Mouse (Mus musculus) neural tube, embryonic 11.5 days (tissue): ENCODE results near the gene Vegfb. TPM values are rescaled to one million over a fixed set of nuclear protein-coding genes. Genes with fewer than 3 reads are reported as not detected.

Experiments used
- ATAC-seq: fragments of 200-750 bp; cut with Nextera tagmentation; 2 replicates; pipeline ENCODE4 v1.8.0; 2017; ENCODE audit warnings: moderate number of reproducible peaks, mild to moderate bottlenecking, moderate TSS enrichment, moderate library complexity; ENCODE audit not compliant: insufficient read depth, low FRiP score, low TSS enrichment
- DNase-seq: peaks from one replicate; pipeline ENCODE4 v3.0.0-alpha.2; 2015; ENCODE audit warnings: low spot score
- H3K27ac ChIP-seq: fragments of 300-500 bp; sonication (generic); 2 replicates; pipeline ENCODE4 v1.5.1; 2014; ENCODE audit warnings: low read depth, mild to moderate bottlenecking, low read length
- H3K27me3 ChIP-seq: fragments of 300-500 bp; sonication (generic); 2 replicates; pipeline ENCODE4 v1.6.1; 2014; ENCODE audit warnings: mild to moderate bottlenecking, low read length, mixed read lengths; ENCODE audit not compliant: control insufficient read depth, insufficient read depth
- H3K36me3 ChIP-seq: fragments of 300-500 bp; sonication (generic); 2 replicates; pipeline ENCODE4 v1.6.1; 2014; ENCODE audit warnings: mild to moderate bottlenecking, low read length, moderate library complexity, mixed read lengths; ENCODE audit not compliant: control insufficient read depth, insufficient read depth
- H3K4me1 ChIP-seq: fragments of 300-500 bp; sonication (generic); 2 replicates; pipeline ENCODE4 v1.6.1; 2014; ENCODE audit warnings: low read length, mixed read lengths; ENCODE audit not compliant: control insufficient read depth, insufficient read depth
- H3K4me2 ChIP-seq: fragments of 300-500 bp; sonication (generic); 2 replicates; pipeline ENCODE4 v1.6.1; 2014; ENCODE audit warnings: low read depth, mild to moderate bottlenecking, moderate library complexity
- H3K4me3 ChIP-seq: fragments of 300-500 bp; sonication (generic); 2 replicates; pipeline ENCODE4 v1.5.1; 2014; ENCODE audit warnings: low read depth, low read length
- H3K9ac ChIP-seq: fragments of 300-500 bp; sonication (generic); 2 replicates; pipeline ENCODE4 v1.6.1; 2014; ENCODE audit warnings: mild to moderate bottlenecking, low read length
- H3K9me3 ChIP-seq: fragments of 300-500 bp; sonication (generic); 2 replicates; pipeline ENCODE4 v1.6.1; 2016; ENCODE audit warnings: low read length; ENCODE audit not compliant: control insufficient read depth
- WGBS: fragments of 180-500 bp; shearing (Covaris S2); extraction: QIAGEN DNeasy Blood & Tissue Kit; methylation state at CpG from one replicate; pipeline ENCODE4 v1.1.7; 2014; 5-methylcytosine and 5-hydroxymethylcytosine counted together
- polyA plus RNA-seq: library from polyadenylated mRNA; unstranded; fragments of >200 nt; fragmentation: Nextera tagmentation; extraction: Ambion mirVana; gene quantifications from 2 replicates; pipeline ENCODE4 v1.2.1, GENCODE M21; 2014

The Vegfb gene
- polyA plus RNA-seq, 1 experiment from 2014 or later: 27.8 TPM

GRCm38 (mm10) chr19:6950613-6951153 is 36.8 kb downstream of the Vegfb start:
- Histone ChIP-seq H3K9me3 (no peaks in the 10 kb centered on the region), H3K27ac (peak overlapping the region; percentile 97), H3K36me3 (no peaks in the 10 kb centered on the region), H3K9ac (peak overlapping the region; percentile 86), H3K4me3 (peak overlapping the region; percentile 63), H3K27me3 (no peaks in the 10 kb centered on the region), H3K4me2 (peak overlapping the region; percentile 81), H3K4me1 (peaks cover 10% of the 10 kb centered on the region)
- WGBS: 0% methylated on average over 28 of the region's 28 CpGs
- ATAC-seq (peak; percentile 61), DNase-seq (peak; percentile 72)

- Histone ChIP-seq H3K36me3 (no peaks in the 10 kb centered on the region), H3K9me3 (no peaks in the 10 kb centered on the region), H3K27ac (peak overlapping the region; percentile 97; the same call in 1 of the 2 replicates), H3K4me2 (peak overlapping the region; percentile 81), H3K27me3 (no peaks in the 10 kb centered on the region), H3K4me3 (peak overlapping the region; percentile 63), H3K4me1 (peaks cover 10% of the 10 kb centered on the region), H3K9ac (peak overlapping the region; percentile 86)
- no peak for ATAC-seq
- no peak for DNase-seq
- 54% methylated on average over 5 of the region's 5 CpGs for WGBS
These were observed 37.5 kb downstream of the Vegfb start for GRCm38 (mm10) chr19:6949951-6950350.

GRCm38 (mm10) chr19:6949532-6949931 is 37.9 kb downstream of the Vegfb start:
- Histone ChIP-seq H3K4me2 (no peak overlapping the region), H3K4me1 (peaks cover 10% of the 10 kb centered on the region), H3K27ac (no peak overlapping the region), H3K36me3 (no peaks in the 10 kb centered on the region), H3K4me3 (no peak overlapping the region), H3K9me3 (no peaks in the 10 kb centered on the region), H3K27me3 (no peaks in the 10 kb centered on the region), H3K9ac (no peak overlapping the region)
- WGBS: 88% methylated on average over 5 of the region's 5 CpGs
- ATAC-seq: no peak
- DNase-seq: no peak

- Histone ChIP-seq H3K27ac (no peak overlapping the region), H3K4me2 (no peak overlapping the region), H3K36me3 (no peaks in the 10 kb centered on the region), H3K9ac (no peak overlapping the region), H3K4me3 (no peak overlapping the region), H3K27me3 (no peaks in the 10 kb centered on the region), H3K9me3 (no peaks in the 10 kb centered on the region), H3K4me1 (peaks cover 10% of the 10 kb centered on the region)
- WGBS: 78% methylated on average over 4 of the region's 4 CpGs
- no peak for DNase-seq
- no peak for ATAC-seq
These were observed 39.3 kb downstream of the Vegfb start for GRCm38 (mm10) chr19:6948186-6948585.

- DNase-seq: no peak
- H3K27me3 ChIP-seq: no peaks in the 10 kb centered on the region
These were observed 39.7 kb downstream of the Vegfb start for GRCm38 (mm10) chr19:6947742-6948141.

GRCm38 (mm10) chr19:6943709-6944108 is 43.7 kb downstream of the Vegfb start:
- ATAC-seq: no peak
- Histone ChIP-seq H3K9me3 (no peaks in the 10 kb centered on the region), H3K4me3 (no peak overlapping the region), H3K4me2 (no peak overlapping the region), H3K27ac (no peak overlapping the region), H3K27me3 (no peaks in the 10 kb centered on the region), H3K9ac (no peak overlapping the region), H3K4me1 (peaks cover 15% of the 10 kb centered on the region), H3K36me3 (no peaks in the 10 kb centered on the region)
- 93% methylated on average over 6 of the region's 6 CpGs for WGBS
- DNase-seq: no peak

More at GRCm38 (mm10) chr19:6947742-6948141, 39.7 kb downstream of the Vegfb start:
- no peak overlapping the region for H3K4me3 ChIP-seq
- H3K9ac ChIP-seq: no peak overlapping the region
- H3K36me3 ChIP-seq: no peaks in the 10 kb centered on the region
- no peaks in the 10 kb centered on the region for H3K9me3 ChIP-seq
- no peak overlapping the region for H3K27ac ChIP-seq
- no peak overlapping the region for H3K4me2 ChIP-seq
- peaks cover 11% of the 10 kb centered on the region for H3K4me1 ChIP-seq
- whole genome bisulfite sequencing: 64% methylated on average over 4 of the region's 4 CpGs
- no peak for ATAC-seq

- peak overlapping the region; percentile 100 for H3K4me2 ChIP-seq
- peak overlapping the region; percentile 49 for H3K4me3 ChIP-seq
- no peaks in the 10 kb centered on the region for H3K27me3 ChIP-seq
- peaks cover 15% of the 10 kb centered on the region for H3K4me1 ChIP-seq
- DNase-seq (no peak), ATAC-seq (no peak)
- peak overlapping the region; percentile 52 for H3K9ac ChIP-seq
- 29% methylated on average over 5 of the region's 5 CpGs for WGBS
- peaks cover 2% of the 10 kb centered on the region; the same call in 1 of the 2 replicates for H3K36me3 ChIP-seq
- no peaks in the 10 kb centered on the region for H3K9me3 ChIP-seq
- H3K27ac ChIP-seq: 0 out of 2 replicates have a peak overlapping the region, but pooled peaks have one; percentile 78
These were observed 44.7 kb downstream of the Vegfb start for GRCm38 (mm10) chr19:6942764-6943163.

- peak within 1 kb of the TSS; percentile 78 for H3K27ac ChIP-seq
These were observed 45.2 kb downstream of the Vegfb start, which contains the start of gene Gpr137 for GRCm38 (mm10) chr19:6942249-6942691. Gpr137 (minus strand) TSS chr19:6942480.

More at GRCm38 (mm10) chr19:6942249-6942691, 45.2 kb downstream of the Vegfb start, which contains the start of gene Gpr137:
- Histone ChIP-seq H3K27me3 (no peaks in the 10 kb centered on the region), H3K9ac (peak within 1 kb of the TSS; percentile 52), H3K9me3 (no peaks in the 10 kb centered on the region), H3K4me2 (peak within 1 kb of the TSS; percentile 100), H3K36me3 (peaks cover 2% of the 10 kb centered on the region; the same call in 1 of the 2 replicates), H3K4me3 (peak within 1 kb of the TSS; percentile 49), H3K4me1 (peaks cover 15% of the 10 kb centered on the region)
- under 1% methylated on average over 27 of the region's 27 CpGs for WGBS
- DNase-seq: peak; percentile 90
- ATAC-seq: peak; percentile 84
